Mouse (Mus musculus) gastrocnemius, adult 2 months (tissue): ENCODE measurements around the gene Rfx3. TPM values are rescaled to one million over a fixed set of nuclear protein-coding genes. Genes with fewer than 3 reads are reported as not detected.

Experiments
- DNase-seq: peaks from one replicate; pipeline ENCODE4 v3.0.0; 2022
- H3K27ac ChIP-seq: fragments of 200-600 bp; 2 replicates; pipeline ENCODE4 v1.8.1; 2022; ENCODE audit warnings: mild to moderate bottlenecking
- H3K4me3 ChIP-seq: fragments of 200-600 bp; 2 replicates; pipeline ENCODE4 v1.8.1; 2022; ENCODE audit warnings: mild to moderate bottlenecking, moderate library complexity
- CTCF ChIP-seq: fragments of 200-600 bp; IDR thresholded peaks from 2 replicates; pipeline ENCODE4 v1.8.1; 2022; ENCODE audit warnings: antibody characterized with exemption, mild to moderate bottlenecking, moderate library complexity
- intact Hi-C: fragments of 180-260 bp; cut with DNase I; formaldehyde crosslinking; loops from one replicate; pipeline ENCODE4 v1.15.1; 2025
- total RNA-seq, 2 experiments: library from RNA; stranded (reverse); gene quantifications; 2 replicates each; pipeline ENCODE4 v1.2.3; 2021

Gene Rfx3
- total RNA-seq, 2 experiments from 2014 or later = 2.1 to 3.5 TPM

DNA sequence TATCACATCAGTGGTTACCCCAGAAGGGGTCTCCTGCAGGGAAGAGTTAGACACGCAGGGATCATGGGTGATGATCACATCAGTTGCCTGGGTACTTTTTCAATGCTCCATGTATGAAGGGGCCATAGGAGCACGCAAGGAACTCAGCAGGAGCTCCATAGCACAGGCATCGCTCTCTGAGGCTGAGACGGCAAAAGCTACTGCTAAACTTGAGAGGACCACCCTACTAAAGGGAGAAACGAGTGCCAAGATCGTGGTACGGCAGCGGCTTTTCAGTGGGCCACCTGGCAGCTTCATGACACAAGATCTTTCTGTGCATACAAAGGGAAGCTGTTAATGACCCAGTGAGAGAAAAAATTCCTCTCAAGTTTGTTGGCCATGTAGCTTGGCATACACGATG, 250.7 kb downstream of the Rfx3 start:
- TF ChIP-seq CTCF = no peak
- no peak for DNase-seq
- intact Hi-C loops = no loop called here
- H3K4me3 ChIP-seq = no peak overlapping the region
- H3K27ac ChIP-seq = no peak overlapping the region

- intact Hi-C loops = no loop called here
- no peak for TF ChIP-seq CTCF
- DNase-seq = no peak
- H3K4me3 ChIP-seq = no peak overlapping the region
- H3K27ac ChIP-seq = no peak overlapping the region
Measured at GRCm38 (mm10) chr19:27759347-27759746, 251.6 kb downstream of the Rfx3 start.

DNA sequence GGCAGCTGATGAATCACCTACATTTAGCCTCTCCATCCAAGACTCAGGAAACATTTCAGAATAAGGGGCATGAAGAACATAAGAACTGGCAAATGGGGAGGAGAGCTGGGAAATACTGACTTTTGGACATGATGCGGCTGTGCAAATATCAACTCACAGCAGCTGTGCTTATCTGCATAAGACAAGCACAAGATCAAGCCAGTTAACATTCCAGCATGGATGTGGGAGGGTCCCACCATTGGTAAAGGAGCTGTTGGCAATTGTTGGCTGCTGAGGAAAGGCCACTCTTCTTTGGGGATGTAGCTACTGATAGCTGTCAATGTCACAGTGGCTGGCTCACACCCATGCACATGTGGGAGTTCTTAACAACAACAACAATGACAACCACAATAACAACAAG, 263.7 kb downstream of the Rfx3 start:
- DNase-seq = no peak
- no peak overlapping the region for H3K4me3 ChIP-seq
- TF ChIP-seq CTCF = no peak
- no peak overlapping the region for H3K27ac ChIP-seq
- intact Hi-C loops = no loop called here

DNA sequence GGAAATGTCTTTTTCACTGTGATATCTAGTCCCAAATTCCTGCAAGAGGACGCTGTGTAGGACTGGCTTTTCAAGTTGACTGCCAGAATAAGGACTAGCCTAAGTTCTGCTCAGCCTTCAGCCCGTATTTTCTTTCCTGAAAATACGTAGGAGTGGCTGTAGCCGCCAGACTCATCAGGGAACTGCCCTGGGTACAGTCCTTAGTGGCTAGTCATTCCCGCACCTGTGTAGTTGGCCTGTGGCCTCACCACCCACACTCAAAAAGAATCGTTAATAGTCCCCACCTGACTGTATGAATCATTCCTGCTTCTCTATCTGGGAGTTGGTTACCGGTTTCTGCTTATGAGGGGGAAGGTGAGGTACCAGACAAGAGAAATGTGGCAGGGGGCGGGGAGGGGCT, 272.1 kb downstream of the Rfx3 start:
- no peak for TF ChIP-seq CTCF
- intact Hi-C loops = no loop called here
- H3K4me3 ChIP-seq = no peak overlapping the region
- DNase-seq = no peak
- H3K27ac ChIP-seq = no peak overlapping the region

- intact Hi-C loops = no loop called here
- H3K4me3 ChIP-seq = no peak overlapping the region
- no peak overlapping the region for H3K27ac ChIP-seq
- TF ChIP-seq CTCF = no peak
- DNase-seq = no peak
Measured at GRCm38 (mm10) chr19:27736571-27736970, 274.4 kb downstream of the Rfx3 start.

DNA sequence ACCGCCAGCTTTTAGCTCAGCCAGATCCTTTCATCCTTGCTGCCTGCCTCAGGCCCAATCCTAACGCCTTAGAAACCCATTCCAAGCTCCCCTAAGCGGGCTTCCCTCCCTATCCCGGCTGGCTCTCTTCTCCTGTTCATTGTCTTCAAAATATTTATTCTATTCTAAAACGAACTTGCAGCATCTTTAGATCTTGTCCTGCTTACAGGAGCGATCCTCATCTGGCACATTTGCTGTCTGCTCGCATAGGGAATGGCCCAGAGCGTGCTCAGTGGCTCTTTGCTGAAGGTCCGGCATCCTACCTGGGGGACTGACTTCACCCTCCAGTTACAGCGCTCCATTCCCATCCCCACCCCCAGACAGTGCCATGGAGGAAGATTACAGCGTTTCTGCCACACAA, 292.0 kb downstream of the Rfx3 start:
- TF ChIP-seq CTCF = no peak
- no peak overlapping the region for H3K4me3 ChIP-seq
- intact Hi-C loops = no loop called here

GRCm38 (mm10) chr19:27716274-27716673, 294.7 kb downstream of the Rfx3 start:
- intact Hi-C loops = no loop called here
- DNase-seq = no peak
- no peak for TF ChIP-seq CTCF
- no peak overlapping the region for H3K4me3 ChIP-seq
- no peak overlapping the region for H3K27ac ChIP-seq

More for the DNA sequence above, 292.0 kb downstream of the Rfx3 start:
- no peak overlapping the region for H3K27ac ChIP-seq
- no peak for DNase-seq
